Mouse (Mus musculus) kidney, adult 11 months (tissue): Measurements from ENCODE around the gene Actr5.

Source experiments
- DNase-seq: peaks from one replicate; pipeline ENCODE4 v3.0.0; 2022

The Actr5 gene

GRCm38 (mm10) chr2:158668433-158669010 is 43.8 kb downstream of the Actr5 start:
- no peak for DNase-seq

GRCm38 (mm10) chr2:158669199-158670195 is 44.8 kb downstream of the Actr5 start:
- DNase-seq: peak; percentile 62

GRCm38 (mm10) chr2:158670571-158670970 is 45.9 kb downstream of the Actr5 start:
- DNase-seq: peak; percentile 87

GRCm38 (mm10) chr2:158672829-158673228 is 48.1 kb downstream of the Actr5 start:
- peak; percentile 84 for DNase-seq

- no peak for DNase-seq
These were observed 48.8 kb downstream of the Actr5 start for GRCm38 (mm10) chr2:158673493-158673892.

- no peak for DNase-seq
These were observed 49.4 kb downstream of the Actr5 start for GRCm38 (mm10) chr2:158674131-158674530.

- DNase-seq: no peak
These were observed 50.1 kb downstream of the Actr5 start for GRCm38 (mm10) chr2:158674759-158675158.

GRCm38 (mm10) chr2:158675161-158675560 is 50.5 kb downstream of the Actr5 start:
- no peak for DNase-seq

GRCm38 (mm10) chr2:158675907-158676533 is 51.3 kb downstream of the Actr5 start:
- DNase-seq: no peak

- DNase-seq: no peak
These were observed 53.3 kb downstream of the Actr5 start for GRCm38 (mm10) chr2:158677946-158678345.

GRCm38 (mm10) chr2:158679091-158679490 is 54.4 kb downstream of the Actr5 start:
- no peak for DNase-seq

GRCm38 (mm10) chr2:158680357-158680889 is 55.7 kb downstream of the Actr5 start:
- no peak for DNase-seq

GRCm38 (mm10) chr2:158681714-158682113 is 57.0 kb downstream of the Actr5 start:
- no peak for DNase-seq

- no peak for DNase-seq
These were observed 57.8 kb downstream of the Actr5 start for GRCm38 (mm10) chr2:158682344-158683037.

- DNase-seq: no peak
These were observed 58.3 kb downstream of the Actr5 start for GRCm38 (mm10) chr2:158683038-158683413.

GRCm38 (mm10) chr2:158684247-158684843 is 59.7 kb downstream of the Actr5 start:
- DNase-seq: no peak

GRCm38 (mm10) chr2:158684910-158685309 is 60.2 kb downstream of the Actr5 start:
- DNase-seq: no peak

GRCm38 (mm10) chr2:158686394-158686793 is 61.7 kb downstream of the Actr5 start:
- no peak for DNase-seq

GRCm38 (mm10) chr2:158687804-158688241 is 63.1 kb downstream of the Actr5 start:
- peak; percentile 81 for DNase-seq
